Mouse (Mus musculus): Measurements from ENCODE around the gene Ctps.

The Ctps gene

GRCm38 (mm10) chr4:120571070-120571464 is 991 bp upstream of the Ctps start:
- in situ Hi-C loops (cut with MboI), result no loop called here

- in situ Hi-C loops (cut with MboI), result no loop called here
Measured at GRCm38 (mm10) chr4:120570438-120571069, 478 bp upstream of the Ctps start.

DNA sequence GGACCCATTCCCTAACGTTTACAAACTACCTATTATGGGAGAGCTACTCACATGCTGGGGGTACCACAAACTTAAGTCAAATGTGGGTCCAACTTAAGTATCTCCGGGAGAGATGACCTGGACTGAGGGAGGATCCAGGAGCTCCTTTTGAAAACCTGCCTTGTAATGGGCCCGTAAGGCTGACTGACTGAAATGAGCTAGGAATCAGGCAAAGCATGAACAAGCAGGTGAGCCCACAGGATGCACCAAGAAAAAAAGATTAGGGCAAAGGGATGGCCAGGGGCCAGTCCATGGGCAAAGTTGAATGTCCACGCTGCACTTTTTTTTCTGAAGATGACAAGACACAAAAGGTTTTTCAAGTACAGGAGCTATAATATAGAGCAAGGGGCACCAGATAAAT is 1.1 kb downstream of the Ctps start:
- in situ Hi-C loops (cut with MboI), result no loop called here

- in situ Hi-C loops (cut with MboI), result no loop called here
Measured at GRCm38 (mm10) chr4:120568005-120568404, 2.1 kb downstream of the Ctps start.

- in situ Hi-C loops (cut with MboI), result no loop called here
Measured at GRCm38 (mm10) chr4:120565726-120566125, 4.3 kb downstream of the Ctps start.

- in situ Hi-C loops (cut with MboI), result no loop called here
Measured at GRCm38 (mm10) chr4:120556592-120556991, 13.5 kb downstream of the Ctps start.

DNA sequence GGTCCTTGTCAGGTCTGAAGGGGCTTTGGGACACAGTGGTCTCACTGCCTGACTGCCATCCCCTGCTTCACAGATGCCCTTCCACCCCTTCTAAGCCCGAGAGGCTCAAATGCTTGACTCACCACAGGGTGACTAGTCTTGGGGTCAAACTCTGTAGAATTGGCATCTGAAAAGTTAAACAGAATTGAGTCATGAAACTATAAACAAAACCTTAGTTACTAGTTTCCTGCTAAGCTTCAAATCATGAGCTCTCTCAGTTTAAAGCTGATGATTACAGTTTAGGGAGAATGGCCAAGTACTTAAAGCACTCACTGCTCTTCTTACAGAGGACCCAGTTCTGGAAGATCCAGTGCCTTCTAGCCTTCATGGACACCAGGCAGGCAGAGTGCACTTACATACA is 25.2 kb downstream of the Ctps start:
- in situ Hi-C loops (cut with MboI), result no loop called here

DNA sequence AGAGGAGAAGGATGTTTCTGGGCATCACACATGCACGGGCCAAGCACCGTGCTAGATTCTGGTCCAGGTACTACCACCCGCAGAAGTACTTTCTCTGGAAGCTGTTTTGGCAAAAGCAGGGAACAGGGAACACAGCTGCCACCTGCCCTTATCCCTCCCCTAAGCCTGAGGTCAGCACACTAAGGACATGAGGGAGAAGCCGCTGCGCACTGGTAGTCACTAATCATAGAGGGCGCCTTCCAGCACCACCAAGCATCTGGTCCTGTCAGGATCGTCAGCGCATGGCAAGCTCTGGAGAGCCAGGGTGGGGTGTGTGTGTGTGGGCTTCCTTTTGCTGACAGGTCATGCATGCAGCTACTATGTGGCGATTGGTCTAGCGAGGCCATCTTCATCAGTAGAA is 31.4 kb downstream of the Ctps start:
- in situ Hi-C loops (cut with MboI), result no loop called here

- in situ Hi-C loops (cut with MboI), result no loop called here
Measured at GRCm38 (mm10) chr4:120531986-120532385, 38.1 kb downstream of the Ctps start, which contains the start of gene Slfnl1. TSS of gene Slfnl1 (plus strand) at chr4:120532231.

- in situ Hi-C loops (cut with MboI), result no loop called here
Measured at GRCm38 (mm10) chr4:120528171-120528570, 41.9 kb downstream of the Ctps start.

GRCm38 (mm10) chr4:120523092-120523491 is 47.0 kb downstream of the Ctps start:
- in situ Hi-C loops (cut with MboI), result no loop called here

- in situ Hi-C loops (cut with MboI), result no loop called here
Measured at GRCm38 (mm10) chr4:120522351-120522750, 47.7 kb downstream of the Ctps start.

GRCm38 (mm10) chr4:120521761-120522160 is 48.3 kb downstream of the Ctps start:
- in situ Hi-C loops (cut with MboI), result no loop called here

DNA sequence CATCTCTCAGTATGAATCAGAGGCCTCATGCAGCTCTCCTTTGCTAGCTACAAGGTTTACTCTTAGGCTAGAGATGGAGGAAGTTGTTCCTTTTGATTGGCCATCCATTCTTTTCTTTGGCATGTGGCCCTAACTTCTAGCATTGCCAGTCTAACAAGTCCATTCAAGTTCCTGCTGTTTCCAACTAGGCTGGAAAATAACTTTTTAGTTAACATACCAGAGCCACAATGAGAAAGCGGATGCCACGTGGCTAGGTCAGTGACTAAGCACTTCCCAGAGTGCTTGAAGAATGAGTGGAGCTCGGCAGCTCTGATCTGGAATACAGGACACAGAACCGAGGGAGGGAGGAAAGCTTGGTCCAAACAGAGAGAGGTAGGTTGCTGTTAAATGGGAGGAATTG is 52.7 kb downstream of the Ctps start:
- in situ Hi-C loops (cut with MboI), result no loop called here

DNA sequence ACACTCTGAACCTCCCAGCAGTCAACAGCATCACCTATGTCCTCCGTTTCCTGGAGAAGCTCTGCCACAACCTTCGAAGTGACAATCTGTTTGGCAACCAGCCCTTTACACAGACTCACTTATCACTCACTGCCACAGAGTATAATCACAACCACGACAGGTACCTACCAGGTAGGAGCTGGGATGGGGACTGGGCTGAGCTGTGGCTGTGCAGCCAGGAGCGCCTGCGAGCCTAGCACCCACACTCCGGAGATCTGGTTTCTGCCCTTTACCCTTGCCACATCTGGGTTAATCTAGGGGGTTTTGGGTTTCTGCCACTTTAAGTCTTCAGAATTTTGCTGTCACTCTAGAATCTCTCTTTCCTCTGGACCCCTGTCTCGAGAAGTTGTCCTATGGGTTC is 53.2 kb downstream of the Ctps start:
- in situ Hi-C loops (cut with MboI), result no loop called here

GRCm38 (mm10) chr4:120516491-120516890 is 53.6 kb downstream of the Ctps start:
- in situ Hi-C loops (cut with MboI), result no loop called here

GRCm38 (mm10) chr4:120514366-120514765 is 55.7 kb downstream of the Ctps start:
- in situ Hi-C loops (cut with MboI), result no loop called here

GRCm38 (mm10) chr4:120511203-120511602 is 58.9 kb downstream of the Ctps start:
- in situ Hi-C loops (cut with MboI), result no loop called here

- in situ Hi-C loops (cut with MboI), result no loop called here
Measured at GRCm38 (mm10) chr4:120506955-120507354, 63.1 kb downstream of the Ctps start.

Measured in mature B cell (primary cell).